Mouse (Mus musculus) layer of hippocampus, postnatal 10 days (tissue): ENCODE results near the gene Phlda2. TPM values are rescaled to one million over a fixed set of nuclear protein-coding genes. Genes with fewer than 3 reads are reported as not detected.
A peak's percentile ranks its signal among the peaks of the same experiment; 100 is the strongest.
"Not testable (repeated sequence)": the region's sequence is repeated elsewhere in the genome, so short reads cannot be mapped to it uniquely, and the experiment has no call there.

Experiments
- DNase-seq, 2 experiments: peaks; one replicate each; pipeline ENCODE4 v3.0.0; 2021; ENCODE audit warnings: low spot score in 2 of 2
- long read RNA-seq: library from polyadenylated mRNA; stranded (forward); transcript quantifications from one replicate; pipeline ENCODE4 v2.0.0, GENCODE M21; 2023
- total RNA-seq, 2 experiments: library from RNA; stranded (reverse); gene quantifications; 2 replicates each; pipeline ENCODE4 v1.2.3; 2021

The Phlda2 gene
- total RNA-seq, result not detected
- long read RNA-seq, result 0 reads

- DNase-seq, result no peak
Measured at GRCm38 (mm10) chr7:143502418-143503200, at the start of gene Phlda2. TSS of gene Phlda2 (minus strand) at chr7:143503150.

- no peak for DNase-seq
Measured at GRCm38 (mm10) chr7:143549588-143550220, 46.8 kb upstream of the Phlda2 start.

GRCm38 (mm10) chr7:143548976-143549457, 46.1 kb upstream of the Phlda2 start, which contains the start of gene Nap1l4:
TSS of gene Nap1l4 (minus strand) at chr7:143549106.
- peak; percentile 100 for DNase-seq

GRCm38 (mm10) chr7:143548231-143548961, 45.4 kb upstream of the Phlda2 start:
- DNase-seq, result no peak

GRCm38 (mm10) chr7:143546554-143546953, 43.6 kb upstream of the Phlda2 start:
- no peak for DNase-seq

GRCm38 (mm10) chr7:143544368-143544767, 41.4 kb upstream of the Phlda2 start:
- peak; percentile 23 to 25 for DNase-seq

- no peak for DNase-seq
Measured at GRCm38 (mm10) chr7:143538671-143539070, 35.7 kb upstream of the Phlda2 start.

- DNase-seq, result not testable (repeated sequence)
Measured at GRCm38 (mm10) chr7:143538229-143538628, 35.3 kb upstream of the Phlda2 start.

GRCm38 (mm10) chr7:143536251-143536650, 33.3 kb upstream of the Phlda2 start:
- no peak for DNase-seq

- no peak for DNase-seq
Measured at GRCm38 (mm10) chr7:143533284-143533683, 30.3 kb upstream of the Phlda2 start.

- no peak for DNase-seq
Measured at GRCm38 (mm10) chr7:143532410-143532809, 29.5 kb upstream of the Phlda2 start.

- DNase-seq, result no peak
Measured at GRCm38 (mm10) chr7:143519333-143519732, 16.4 kb upstream of the Phlda2 start.

- no peak for DNase-seq
Measured at GRCm38 (mm10) chr7:143514416-143514768, 11.4 kb upstream of the Phlda2 start.

- DNase-seq, result no peak
Measured at GRCm38 (mm10) chr7:143513763-143514415, 10.9 kb upstream of the Phlda2 start.

GRCm38 (mm10) chr7:143511335-143511712, 8.4 kb upstream of the Phlda2 start:
- DNase-seq, result no peak

GRCm38 (mm10) chr7:143510593-143511334, 7.8 kb upstream of the Phlda2 start:
- DNase-seq, result no peak

- DNase-seq, result no peak
Measured at GRCm38 (mm10) chr7:143509566-143509965, 6.6 kb upstream of the Phlda2 start.

GRCm38 (mm10) chr7:143506675-143507074, 3.7 kb upstream of the Phlda2 start:
- peak; percentile 59 to 63 for DNase-seq

- DNase-seq, result no peak
Measured at GRCm38 (mm10) chr7:143506271-143506670, 3.3 kb upstream of the Phlda2 start.

GRCm38 (mm10) chr7:143505823-143506222, 2.9 kb upstream of the Phlda2 start:
- DNase-seq, result peak; percentile 84 to 86

GRCm38 (mm10) chr7:143505411-143505810, 2.5 kb upstream of the Phlda2 start:
- no peak for DNase-seq
